Mouse (Mus musculus): ENCODE results near the gene Edem1. TPM values are rescaled to one million over a fixed set of nuclear protein-coding genes. Genes with fewer than 3 reads are reported as not detected.
"Not testable (repeated sequence)": the region's sequence is repeated elsewhere in the genome, so short reads cannot be mapped to it uniquely, and the experiment has no call there.

Edem1 gene
- total and polyA plus RNA-seq, 3 experiments, result 29.4 to 53.9 (median 37.3) TPM

DNA sequence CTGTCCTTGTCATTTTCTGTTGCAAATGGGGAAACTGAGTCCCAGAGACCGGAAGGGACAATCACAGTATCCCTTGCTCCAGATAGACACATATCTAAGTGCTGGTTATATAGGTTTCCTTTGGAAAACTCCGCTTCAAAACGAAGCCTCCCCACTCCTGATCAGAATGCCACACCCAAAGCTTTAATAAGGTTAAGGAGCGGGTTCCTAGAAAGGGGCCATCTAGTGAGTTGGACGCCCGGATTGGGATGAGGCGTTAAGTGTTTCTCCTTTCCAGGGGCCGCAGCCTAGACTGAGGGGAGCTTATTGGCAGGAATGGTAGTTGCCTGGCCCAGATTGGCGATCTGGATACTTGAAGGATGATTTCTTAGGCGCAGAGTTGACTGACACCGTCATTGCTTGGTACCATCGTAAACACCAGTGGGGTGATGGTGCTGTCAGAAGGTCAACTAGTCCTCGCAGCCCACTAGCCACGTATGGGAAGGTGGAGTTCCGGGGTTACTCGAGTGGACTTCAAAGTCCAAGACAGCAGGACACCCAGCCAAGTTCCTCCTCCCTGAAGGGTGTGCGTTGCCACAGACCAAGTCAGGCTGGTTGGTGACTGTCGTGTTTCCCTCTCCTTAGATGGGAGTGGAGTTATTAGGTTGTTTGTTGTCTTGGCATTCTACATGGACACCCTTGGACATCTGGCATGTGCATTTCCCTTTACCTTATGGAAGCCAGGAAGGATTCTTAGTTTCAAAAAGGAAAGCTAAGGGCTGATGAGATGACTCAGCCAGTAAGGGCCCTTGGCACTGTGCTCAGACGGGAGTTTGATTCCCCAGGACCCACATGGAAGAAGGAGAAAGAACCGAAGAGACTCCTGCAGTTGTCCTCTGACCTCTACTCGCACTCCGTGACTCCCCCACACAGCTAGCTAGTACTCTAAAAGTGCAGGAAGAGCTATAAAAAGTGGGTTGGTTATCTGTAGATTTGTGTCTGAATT is 1.2 kb downstream of the Edem1 start:
- peak; percentile 72 for DNase-seq

DNA sequence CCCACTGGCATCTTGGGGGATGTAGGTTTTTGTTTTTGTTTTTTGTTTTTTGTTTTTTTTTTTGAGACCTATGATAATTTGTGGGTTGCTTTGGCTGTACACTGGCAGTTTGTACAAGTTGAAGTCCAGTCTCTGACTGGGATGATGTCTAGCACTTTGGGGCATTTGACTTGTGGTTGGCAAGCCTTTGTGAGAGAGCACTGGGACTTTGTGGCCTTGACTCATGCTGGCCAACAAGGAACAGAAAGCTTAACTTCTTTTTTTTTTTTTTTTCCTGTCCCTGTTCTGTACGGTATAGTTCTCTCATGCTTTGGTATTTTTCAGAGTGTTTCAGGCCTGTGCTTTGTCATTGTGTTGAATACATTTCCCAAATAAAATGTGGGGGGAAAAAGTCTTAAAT is 3.7 kb downstream of the Edem1 start:
- DNase-seq, result peak; percentile 23

DNA sequence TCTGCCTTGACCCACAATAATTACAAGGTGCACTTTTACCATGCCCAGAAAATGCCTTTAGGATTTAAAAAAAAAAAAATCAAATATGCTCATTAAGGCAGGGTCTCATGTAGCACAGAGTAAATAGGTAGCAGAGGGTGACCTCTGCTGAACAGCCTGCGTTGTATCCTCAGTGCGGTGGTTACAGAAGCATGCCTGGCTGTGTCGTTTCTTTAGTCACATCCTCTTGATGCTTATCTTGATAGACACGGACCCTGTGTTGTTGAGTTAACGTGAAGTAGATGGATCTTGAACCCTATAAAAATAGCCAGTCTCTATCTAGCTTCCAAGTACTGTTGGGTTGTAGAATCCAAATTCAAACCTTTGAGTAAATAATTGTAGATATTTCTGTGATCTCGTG is 4.5 kb downstream of the Edem1 start:
- no peak for DNase-seq

DNA sequence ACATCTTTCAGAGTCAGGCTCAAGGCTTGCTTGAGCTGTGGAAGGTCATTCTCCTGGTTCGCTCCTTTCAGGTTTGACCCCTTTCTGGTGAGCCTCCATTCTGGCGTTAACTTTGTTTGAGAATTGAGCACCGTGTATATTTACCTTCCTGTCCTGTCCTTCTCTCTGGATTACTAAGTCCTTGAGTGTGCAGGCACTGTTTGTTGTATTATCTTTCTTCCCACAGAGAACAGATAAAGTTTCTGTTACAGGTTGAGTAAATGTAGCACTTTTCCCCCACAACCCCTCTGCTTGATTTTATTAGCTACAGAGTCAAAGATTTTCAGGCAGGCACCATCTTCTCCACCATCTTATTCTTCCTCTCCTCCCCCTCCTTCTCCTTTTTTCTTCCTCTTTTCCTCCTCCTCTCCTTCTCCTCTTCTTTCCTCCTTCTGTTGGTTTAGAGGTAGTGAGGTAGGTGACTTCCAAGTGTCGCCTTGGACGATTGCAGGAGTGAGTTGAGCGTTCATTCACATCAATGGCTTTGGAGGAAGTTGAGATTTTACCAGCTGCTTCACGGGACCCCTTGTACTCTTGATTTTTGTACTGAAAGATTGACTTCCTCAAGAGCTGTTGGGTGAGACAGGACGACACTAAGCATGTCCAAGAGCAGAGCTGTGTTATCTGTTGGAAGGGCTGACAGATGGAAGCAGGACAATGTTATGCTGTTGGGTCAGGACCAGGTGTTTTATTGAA is 5.7 kb downstream of the Edem1 start:
- no peak for DNase-seq

DNA sequence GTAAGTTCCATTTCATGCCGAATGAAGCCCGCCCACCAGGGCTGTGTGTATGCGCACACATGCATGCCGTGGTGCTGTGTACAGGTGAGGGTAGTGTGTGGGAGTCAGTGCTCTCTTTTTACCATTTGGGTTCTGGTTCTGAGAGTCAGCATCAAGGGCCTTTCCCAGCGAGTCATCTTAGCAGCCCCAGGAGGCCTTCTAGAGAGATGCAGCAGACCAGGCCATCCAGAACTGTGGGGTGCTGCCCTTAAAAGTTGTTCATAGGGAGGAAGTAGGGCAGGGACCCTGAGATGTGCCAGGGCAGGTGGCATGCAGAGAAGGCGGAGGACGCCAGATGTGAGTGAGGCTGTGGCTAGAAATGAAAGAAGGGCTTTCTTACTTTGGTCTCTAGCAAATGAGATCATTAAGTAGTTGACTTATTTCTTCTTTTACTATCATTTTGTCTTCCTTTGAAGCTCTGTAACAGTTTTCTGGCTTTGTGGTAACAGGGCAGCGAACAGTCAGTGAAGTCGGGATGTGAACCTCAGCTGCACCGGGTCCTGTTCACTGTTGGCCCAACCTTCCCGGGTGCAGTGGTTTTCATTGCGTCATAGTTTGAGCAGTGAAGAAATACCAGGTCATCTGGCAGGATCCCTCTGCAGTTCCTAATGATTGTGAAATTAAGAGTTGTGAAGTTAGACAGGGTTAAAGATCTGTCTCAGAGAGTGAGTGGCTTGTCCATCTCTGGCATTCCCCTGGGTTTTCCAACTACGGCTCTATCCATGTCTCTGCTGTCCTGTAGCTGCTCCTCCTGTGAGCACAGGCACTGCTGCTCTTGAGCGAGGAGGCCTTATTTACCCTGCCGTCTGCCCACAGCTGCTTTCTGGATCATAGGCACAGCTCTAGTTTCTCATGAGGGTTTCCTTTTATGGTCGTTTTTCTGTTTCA is 7.6 kb downstream of the Edem1 start:
- peak; percentile 81 for DNase-seq

DNA sequence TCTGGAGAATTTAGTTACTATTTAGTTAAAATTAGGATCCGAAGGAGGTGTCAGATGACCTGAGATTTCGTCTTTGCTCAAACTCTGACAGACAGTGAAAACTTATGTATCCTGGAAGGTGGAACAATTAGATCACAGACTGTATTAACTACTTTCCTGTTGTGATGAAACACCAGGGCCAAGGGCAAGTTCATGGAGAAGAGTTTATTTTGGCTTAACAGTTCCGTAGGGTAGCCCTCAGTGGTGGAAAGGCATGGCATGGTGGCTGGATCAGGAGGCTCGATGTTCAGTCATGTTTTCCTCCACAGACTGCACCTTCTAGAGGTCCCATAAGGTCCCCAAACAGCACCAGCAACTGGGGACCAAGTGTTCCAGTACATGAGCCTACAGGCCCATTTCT is 8.6 kb downstream of the Edem1 start:
- peak; percentile 37 for DNase-seq

DNA sequence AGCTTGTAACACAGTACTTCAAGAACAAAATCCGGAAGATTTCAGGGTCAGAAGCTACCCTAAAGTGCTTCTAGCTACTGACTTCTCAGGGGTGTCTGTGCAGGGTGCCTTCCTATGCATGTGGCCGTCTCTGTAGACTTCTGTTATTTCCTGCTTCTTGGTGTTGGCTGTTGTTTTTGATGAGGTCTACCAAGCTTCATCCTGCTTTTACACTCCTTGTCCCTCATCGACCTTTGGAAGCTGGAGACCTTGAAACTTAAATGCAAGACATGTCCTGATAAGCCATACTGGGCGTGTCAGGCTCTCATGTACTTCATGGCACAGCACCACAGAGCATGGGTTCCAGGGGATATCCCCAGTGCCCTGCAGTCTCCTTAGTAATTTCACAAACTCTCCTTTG is 9.5 kb downstream of the Edem1 start:
- DNase-seq, result no peak

DNA sequence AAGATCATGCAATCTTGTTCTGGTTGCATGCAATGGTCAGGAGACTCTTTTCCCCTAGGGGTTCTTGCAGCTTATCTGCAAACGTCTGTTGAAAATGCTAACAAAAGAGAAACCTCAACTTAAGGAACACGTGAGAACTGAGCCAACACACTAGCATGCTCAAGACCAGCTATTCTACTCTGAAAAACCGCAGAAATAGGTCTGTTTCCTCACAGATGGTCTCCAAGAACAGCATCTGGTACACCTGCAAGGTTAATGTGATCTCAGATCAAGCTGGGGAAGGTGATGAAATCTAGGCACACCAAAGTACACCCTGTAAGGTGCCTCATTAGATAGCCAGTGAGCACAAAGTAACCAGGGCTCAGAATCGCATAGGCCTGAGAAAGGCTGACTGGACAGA is 11.0 kb downstream of the Edem1 start:
- no peak for DNase-seq

DNA sequence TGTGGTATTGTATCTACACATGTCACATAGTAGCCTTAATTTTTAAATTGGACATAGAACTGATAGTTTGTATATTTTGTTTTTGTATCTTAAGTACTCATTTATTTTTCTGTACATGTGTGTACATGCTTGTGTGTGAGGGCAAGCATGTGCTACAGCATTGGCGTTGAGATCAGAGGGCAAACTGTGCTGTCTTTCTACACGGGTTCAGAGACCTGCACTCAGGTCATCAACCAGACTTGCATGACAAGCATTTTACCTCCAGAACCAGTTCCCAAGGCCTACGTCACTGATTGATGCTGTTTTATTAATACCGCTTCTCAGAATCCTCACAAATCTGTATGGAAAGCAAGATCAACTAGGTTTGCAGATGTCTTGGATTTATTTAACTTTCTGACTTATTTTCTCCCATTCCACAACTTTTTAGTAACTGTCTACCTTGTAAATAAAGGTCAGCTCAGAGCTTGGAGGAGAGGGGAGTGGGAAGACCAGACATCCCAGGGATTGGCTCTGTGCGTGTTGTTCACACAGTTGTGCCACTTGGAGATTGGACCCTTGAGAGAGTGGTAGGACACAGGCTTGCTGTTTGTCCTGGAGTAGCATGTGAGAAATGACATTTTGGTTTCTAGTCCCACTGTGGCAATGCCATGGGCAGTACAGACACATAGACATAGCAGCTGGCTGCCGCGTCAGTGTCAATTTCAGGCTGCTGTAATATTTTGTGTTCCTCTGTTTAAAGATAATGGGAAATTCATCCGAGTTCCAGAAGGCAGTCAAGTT is 12.6 kb downstream of the Edem1 start:
- no peak for DNase-seq

DNA sequence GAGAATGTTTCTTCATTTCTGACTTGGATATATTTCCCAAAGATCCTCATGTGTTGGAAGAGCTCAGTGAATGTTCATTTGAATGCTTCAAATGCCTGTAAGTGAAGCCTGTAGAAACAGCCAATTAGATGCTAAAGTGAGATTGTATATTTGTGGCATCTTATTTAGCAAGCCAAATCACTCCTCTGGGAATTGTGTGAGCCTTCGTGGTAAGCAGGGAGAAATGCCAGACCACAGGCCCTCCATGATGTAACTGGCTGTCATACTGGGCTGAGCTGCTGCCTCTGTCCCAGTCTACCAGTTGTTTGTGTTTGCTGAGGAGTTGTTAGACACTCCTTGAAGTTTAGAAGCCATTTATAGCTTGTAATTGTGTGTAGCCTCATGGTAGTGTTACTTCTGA is 15.2 kb downstream of the Edem1 start:
- DNase-seq, result peak; percentile 65

DNA sequence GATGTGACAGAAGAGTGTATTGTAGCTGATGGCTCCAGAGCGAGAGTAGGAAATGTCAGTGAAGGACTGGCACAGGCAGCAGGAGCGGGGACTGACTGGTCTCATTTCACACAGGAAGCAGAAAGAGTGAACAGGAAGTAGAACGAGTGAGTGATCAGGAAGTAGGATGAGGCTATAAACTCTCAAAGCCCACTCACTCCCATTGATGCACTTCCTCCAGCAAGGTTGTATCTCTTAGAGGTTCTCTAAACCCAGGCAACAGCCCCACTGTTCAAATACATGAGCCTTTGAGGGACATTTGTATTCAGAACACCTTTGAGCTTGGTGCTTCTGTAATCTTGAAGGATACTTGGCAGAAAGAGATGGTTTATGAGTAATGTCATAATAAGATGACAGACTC is 15.7 kb downstream of the Edem1 start:
- no peak for DNase-seq

DNA sequence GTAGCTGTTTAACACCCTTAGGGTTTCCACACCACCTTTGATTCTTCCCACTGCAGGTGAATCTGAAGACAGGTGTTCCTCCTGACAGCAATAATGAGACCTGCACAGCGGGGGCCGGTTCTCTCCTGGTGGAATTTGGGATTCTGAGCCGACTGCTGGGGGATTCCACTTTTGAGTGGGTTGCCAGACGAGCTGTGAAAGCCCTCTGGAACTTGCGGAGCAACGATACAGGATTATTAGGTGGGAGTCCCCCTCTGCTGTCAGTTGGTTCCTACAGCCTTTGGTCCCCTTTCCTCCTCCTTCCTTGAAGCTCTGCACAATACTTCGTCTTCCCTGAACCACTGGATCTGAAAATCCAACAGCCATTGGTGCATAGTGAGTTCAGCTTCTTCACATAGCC is 16.3 kb downstream of the Edem1 start:
- DNase-seq, result no peak

DNA sequence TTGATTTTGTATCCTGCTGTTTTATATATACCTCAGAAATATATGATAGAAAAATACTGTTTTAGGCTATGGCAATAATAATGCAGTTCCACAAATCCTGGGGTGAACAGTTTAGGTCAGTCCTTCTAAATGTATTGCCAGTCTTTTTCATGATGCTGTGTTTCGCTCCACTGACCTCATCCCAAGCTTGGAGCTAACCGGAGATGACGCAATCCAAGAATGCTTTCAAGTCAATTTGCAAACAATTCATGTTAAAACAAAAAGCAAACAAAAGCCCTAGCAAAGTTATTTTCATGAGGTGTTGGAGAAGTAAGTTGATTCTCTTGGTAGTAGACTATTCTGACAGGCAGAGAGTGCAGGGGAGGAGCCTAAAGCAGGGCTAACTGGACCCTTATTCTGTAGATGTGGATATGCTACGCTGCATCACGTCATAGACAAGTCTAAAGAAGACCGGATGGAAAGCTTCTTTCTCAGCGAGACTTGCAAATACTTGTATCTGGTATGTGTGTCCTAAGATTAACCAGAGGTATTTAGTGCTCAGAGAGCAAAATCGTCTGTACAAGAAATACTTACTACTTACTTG is 23.7 kb downstream of the Edem1 start:
- no peak for DNase-seq

DNA sequence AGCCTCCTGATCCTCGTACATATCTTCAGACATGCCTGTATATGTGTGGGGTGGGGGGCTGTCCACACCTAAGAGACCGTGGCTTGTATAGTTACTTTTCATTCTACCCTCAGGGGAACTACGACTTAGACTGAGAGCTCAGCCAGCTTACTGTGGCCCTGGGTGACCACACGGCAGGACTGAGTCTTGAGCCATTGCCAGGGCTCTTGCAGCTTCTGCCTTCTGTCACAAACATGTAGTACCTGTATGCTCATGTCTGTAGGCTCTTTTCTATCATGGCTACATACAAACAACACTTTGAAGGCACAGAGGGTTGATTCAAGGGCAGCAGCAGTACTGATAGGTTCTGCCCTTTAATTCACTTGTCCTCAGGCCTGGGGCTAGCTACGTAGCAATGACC is 24.5 kb downstream of the Edem1 start:
- DNase-seq, result no peak

DNA sequence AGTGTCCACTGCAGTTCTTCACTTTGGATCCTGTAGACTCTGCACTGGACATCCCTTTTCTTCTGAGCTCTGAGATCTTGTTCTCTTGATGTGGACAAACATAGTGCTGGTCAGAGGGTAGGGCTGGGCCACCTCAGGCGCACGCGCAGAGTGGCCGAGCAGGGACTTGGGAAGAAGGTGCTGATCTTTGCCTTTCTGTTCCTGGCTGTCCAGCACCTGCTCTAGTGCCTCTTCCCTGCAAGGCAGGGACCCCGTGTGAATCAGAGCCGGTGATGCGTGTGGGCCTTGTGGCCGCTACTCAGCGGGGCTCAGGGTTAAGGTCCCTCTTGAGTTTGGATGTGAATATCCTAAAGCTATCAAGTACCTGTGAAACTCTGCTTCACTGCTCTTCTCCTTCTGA is 30.1 kb downstream of the Edem1 start:
- no peak for DNase-seq

DNA sequence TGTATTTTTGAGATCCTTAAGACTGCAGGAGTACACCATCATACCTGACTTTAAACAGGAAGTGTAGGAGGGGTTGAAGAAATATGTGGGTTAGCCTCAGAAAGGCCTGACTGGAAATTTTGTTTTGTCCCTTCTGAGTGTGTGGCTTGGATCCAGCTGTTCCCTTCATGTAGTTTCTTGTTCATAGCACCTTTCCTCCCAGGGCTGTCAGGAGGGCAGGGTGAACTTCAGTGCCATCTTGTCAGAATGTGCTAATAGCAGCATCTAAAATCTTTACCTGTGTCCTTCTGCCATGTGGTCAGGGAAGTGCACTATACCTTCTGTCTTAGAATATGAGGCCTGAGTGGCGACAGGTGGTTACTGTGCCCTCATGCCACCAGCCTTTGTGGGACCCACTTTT is 32.8 kb downstream of the Edem1 start:
- no peak for DNase-seq

DNA sequence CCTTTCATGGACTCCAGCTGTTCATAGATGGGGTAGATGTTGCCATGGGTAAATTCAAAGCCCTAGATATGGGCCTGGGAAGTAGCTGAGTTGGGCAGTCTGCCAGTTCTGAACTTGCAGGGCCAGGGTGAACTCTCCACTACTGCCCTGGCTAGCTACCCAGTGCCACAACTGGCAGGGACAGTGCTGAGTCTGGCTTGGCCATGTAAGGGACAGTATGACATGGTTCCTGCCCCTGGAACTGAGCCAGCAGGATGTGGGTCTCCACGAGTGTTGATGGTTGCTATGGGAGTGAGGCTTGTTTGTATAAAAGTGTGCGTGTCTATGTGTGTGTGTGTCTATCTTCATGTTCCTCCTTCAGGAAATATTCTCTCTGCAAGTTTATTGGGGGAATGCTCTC is 34.1 kb downstream of the Edem1 start:
- DNase-seq, result no peak

DNA sequence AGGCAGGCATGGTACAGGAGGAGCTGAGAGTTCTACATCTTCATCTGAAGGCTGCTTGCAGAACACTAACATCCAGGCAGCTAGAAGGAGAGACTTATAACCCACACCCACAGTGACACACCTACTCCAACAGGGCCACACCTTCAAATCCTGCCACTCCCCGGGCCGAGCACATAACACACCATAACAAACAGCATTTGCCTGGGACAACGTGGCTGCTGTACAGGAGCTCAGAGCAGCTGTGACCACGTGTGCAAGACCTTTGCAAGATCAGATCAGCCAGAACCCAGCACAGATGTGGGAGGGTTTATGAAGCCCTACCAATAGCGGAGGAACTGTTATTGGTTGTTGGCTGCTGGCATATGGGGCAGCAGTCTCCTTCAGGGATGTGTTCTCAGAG is 37.9 kb downstream of the Edem1 start:
- DNase-seq, result no peak

DNA sequence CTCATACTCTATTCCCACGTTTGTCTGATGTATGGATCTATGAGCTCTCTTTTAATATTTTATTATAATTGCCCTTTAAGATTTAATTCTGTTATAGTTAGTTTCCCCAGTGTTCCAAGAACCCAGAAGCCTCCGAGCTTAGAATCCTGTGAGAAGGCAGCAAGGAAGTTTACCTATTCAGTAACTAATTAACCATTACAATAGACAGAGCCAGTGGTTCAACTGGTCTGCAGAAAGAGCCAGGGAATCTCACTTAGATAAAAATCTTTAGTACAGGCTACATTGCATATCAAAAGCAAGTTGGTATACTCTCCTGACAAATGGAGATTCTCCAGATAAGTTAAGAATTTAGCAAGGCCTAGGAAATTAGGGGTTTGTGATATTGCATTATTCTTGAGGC is 40.6 kb downstream of the Edem1 start:
- DNase-seq, result not testable (repeated sequence)

DNA sequence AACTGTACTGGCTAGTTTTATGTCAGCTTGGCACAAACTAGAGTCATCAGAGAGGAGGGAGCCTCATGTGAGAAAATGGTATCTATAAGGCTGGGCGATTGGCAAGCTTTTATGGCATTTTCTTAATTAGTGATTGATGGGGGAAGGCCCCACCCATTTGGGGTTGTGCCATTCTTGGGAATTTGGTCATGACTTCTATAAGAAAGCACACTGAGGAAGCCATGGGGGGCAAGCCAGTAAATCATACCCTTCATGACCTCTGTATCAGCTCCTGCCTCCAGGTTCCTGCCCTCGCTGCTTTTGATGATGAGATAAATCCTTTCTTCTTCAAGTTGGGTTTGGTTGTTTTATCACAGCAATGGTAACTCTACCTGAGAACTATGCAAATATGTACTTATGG is 42.0 kb downstream of the Edem1 start:
- DNase-seq, result no peak

DNA sequence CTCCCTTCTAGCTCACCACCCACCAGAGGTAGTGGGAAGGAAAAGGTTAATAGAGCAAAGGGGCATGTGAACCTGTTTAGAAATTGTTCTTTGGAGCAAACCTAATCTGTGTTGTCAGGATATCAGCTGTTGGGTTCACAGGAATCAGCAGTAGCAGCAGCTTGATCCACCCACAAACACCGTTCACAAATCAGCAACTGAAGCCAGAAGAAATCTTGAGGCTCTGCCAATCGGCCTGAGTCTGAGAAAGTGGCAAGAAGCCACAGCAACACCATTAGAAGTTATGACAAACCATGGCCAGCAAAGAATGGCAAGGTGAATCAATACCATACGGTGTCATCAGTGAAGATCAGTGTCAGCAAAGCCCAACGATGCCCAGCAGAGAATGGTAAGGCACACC is 42.8 kb downstream of the Edem1 start:
- no peak for DNase-seq

Measured in adrenal gland, adult 2 months (tissue).